Mouse (Mus musculus): ENCODE measurements around the gene Hist1h2bc.

Hist1h2bc gene

DNA sequence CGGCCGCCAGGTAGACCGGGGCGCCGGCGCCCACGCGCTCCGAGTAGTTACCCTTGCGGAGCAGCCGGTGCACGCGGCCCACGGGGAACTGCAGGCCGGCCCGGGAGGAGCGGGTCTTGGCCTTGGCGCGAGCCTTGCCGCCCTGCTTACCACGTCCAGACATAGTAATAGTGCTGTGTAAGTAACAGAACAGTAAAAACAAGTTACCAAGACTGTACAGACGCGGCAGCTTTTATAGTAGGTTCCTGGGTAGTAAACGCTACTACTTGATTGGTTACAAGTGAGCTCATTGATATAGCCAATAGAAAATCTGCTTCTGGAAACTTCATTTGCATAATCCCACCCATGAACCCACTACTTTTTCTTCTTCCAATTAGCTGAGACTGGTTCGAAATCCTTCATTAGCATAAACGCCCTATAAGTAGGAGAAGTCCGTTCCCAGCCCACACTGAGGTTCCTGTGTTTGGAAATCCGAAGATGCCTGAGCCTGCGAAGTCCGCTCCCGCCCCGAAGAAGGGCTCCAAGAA, at the start of gene Hist1h2bc, which contains the start of gene Hist1h2ac:
Gene Hist1h2bc, plus strand, starts transcription at position 445 of the 527 bp plus-strand sequence.
Gene Hist1h2ac, minus strand, starts transcription at position 194 of the 527 bp plus-strand sequence.
- DNase-seq (ENCODE audit: low read depth, low spot score), result peak; percentile 93

- no peak for DNase-seq (ENCODE audit: low read depth, low spot score)
Observed at GRCm38 (mm10) chr13:23659636-23660366, 24.2 kb upstream of the Hist1h2bc start.

DNA sequence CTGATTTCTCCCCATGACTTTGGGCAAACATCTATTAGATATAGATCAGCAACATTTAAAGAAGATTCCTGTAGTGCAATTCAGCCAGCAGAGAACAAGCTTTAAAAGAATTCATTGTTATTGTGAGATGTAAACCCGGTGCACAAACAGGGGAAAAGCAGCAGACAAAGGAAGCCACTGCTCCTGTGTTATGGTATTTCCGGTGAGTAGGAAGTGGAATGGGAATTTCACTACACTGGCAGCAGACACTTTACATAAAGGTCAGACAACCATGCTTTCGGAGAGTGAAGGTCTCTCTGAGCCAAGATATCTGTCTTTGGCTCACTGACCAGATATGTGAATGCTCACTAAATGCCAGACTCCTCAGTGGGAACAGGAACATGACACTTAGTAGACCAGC, 21.5 kb upstream of the Hist1h2bc start:
- no peak for DNase-seq (ENCODE audit: low read depth, low spot score)

DNA sequence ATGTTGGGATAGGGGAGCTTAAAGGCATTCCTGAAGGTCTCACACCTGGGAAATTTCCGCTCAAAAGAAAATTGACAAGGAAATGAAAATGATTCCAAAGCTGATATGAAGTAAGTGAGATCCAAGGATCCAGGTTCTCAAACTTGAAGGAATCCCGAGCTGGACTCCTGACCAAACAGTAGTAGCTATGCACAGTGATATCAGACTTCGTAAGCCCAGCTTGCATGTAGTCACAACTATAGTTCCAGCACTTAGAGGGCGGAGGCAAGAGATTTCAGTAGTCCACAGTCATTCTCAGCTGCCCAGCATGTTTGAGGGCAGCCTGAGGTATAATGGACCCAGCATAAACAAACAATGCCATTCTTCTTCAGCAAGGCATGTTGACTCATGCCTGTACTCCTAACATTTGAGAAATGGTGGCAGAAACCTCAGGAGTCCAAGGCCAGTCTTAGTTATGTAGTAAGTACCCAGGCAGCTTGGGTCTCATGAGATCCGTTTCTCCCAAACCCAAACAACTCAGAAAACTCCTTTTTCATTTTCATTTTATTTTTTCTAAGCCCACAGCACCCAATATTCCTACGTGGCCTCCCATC, 1.9 kb upstream of the Hist1h2bc start:
- no peak for DNase-seq (ENCODE audit: low read depth, low spot score)

DNA sequence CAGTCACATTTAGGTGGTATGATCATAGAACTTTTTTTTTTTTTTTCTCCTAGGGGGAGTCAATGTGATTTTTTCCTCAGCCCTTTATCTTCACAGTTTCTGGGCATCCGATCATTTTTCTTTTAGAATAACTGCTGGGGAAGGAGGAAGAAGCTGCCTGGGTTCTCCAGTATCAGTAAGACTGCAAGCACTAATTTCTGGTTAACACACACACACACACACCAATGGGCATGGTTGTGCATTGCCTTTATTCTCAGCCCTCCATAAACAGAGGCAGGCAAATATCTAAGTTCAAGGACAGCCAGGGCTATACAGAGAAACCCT, 1.4 kb upstream of the Hist1h2bc start:
- DNase-seq (ENCODE audit: low read depth, low spot score), result no peak

DNA sequence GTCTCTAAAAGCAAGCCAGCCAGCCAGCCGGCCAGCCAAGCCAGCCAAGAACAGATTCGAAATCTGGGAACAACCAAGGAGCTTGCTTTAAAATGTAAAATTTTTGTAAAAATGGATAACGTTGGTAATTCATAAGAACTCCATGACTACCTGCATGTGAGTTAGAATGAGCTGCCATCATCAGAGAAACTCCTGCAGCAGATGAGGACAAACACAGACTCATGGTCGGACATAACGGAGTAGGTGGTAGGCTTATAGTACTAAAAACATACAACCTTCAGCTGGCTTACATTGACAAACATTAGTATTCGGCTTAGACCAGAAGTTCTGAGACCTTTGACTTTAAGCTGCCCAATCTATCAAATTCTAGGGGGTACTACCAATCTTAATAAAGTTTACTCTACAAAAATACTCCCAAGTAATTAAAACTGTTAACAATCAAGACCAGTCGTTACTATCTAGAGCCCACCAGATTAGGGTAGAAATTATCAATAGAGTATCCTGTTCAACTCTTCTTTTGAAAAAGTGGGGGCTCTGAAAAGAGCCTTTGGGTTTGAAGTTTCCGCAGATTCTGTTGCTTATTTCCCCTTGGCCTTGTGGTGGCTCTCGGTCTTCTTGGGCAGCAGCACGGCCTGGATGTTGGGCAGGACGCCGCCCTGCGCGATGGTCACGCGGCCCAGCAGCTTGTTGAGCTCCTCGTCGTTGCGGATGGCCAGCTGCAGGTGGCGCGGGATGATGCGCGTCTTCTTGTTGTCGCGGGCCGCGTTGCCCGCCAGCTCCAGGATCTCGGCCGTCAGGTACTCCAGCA, 848 bp upstream of the Hist1h2bc start:
- peak; percentile 33 for DNase-seq (ENCODE audit: low read depth, low spot score)

DNA sequence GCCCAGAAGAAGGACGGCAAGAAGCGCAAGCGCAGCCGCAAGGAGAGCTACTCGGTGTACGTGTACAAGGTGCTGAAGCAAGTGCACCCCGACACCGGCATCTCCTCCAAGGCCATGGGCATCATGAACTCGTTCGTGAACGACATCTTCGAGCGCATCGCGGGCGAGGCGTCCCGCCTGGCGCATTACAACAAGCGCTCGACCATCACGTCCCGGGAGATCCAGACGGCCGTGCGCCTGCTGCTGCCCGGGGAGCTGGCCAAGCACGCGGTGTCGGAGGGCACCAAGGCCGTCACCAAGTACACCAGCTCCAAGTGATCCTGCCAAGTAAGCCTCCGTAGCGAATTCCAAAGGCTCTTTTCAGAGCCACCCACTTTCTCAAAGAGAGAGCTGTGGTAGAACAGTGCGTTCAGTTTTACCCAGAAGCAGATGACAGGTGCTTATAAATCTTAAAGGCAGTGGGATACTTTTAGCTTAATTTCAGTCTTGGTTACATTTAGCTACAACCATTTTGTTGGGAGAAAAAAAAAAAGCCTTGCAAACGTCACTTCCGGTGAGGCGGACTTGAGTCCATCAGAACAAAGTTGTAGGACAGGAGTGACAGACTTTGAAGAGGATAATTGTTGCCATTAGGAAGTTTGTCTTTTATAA, 421 bp downstream of the Hist1h2bc start:
- peak; percentile 87 for DNase-seq (ENCODE audit: low read depth, low spot score)

GRCm38 (mm10) chr13:23685121-23685861, 1.3 kb downstream of the Hist1h2bc start:
- peak; percentile 41 for DNase-seq (ENCODE audit: low read depth, low spot score)

DNA sequence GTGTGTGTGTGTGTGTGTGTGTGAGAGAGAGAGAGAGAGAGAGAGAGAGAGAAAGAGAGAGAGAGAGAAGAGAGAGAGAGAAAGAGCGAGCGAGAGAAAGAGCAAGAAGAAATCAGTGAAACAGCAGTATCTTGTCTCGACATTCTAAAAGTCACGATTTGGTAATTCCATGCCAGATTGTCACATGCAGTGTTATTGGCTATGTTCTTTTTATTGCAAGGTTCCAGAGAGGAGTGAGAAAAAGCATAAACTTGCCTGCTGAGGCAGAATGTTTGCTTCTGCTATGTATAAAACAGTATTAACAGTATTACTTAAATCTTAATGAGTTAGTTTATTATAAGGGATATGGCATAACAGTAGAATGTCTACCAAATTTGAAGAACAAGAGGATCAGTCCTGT, 2.0 kb downstream of the Hist1h2bc start:
- DNase-seq (ENCODE audit: low read depth, low spot score), result no peak

DNA sequence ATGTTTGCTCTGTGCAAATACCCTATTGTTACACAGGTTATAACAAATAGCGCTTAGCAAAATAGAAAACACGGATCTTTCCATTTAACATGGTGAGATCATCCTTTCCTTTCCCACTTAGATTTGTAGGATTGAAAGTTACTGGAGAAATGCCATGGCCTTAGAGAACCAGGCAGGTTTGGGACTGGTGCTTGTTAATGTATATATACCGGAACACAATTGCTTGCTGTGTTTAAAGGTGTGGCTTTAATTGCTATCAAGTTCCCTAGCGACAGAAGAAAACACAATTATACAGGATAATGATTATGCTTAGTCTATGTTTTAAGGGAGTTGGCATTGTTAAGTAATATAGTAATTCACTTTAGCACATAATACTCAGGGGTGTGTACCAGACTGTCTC, 3.2 kb downstream of the Hist1h2bc start:
- no peak for DNase-seq (ENCODE audit: low read depth, low spot score)

DNA sequence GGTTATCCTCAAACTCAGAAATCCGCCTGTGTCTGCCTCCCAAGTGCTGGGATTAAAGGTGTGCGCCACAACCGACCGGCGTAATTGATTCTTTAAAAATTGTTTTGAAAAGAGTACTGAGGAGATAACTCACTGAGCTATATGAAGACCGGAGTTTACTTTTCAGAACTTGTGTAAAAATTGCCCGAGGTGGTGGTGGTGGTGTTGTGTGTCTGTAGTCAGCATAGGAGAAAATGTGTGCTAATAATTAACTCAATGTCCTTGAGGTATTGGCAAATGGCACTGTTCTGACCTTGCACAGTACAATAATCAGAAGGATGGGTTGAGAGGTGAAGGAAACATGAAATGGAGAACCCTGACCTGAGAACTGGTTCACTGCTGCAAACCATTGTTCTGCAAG, 3.9 kb downstream of the Hist1h2bc start:
- DNase-seq (ENCODE audit: low read depth, low spot score), result no peak

DNA sequence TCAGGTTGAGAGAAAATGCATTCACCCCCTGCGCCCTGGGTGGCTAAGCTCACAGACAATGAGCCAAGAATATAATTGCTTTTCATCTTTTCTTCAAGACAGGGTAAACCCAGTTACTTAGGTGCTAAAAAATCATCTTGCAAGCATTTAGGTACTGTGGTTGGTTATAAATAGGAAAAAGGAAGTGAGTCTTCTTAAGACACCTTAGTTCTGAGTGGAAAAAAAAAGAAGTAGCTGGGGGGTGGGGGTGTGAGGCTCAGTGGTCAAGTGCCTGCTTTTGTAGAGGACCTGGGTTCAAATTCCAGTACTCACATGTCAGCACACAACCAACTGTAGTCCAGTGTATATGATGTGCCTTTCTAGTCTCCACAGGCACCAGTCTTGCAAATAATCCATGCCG, 5.0 kb downstream of the Hist1h2bc start:
- DNase-seq (ENCODE audit: low read depth, low spot score), result no peak

GRCm38 (mm10) chr13:23689459-23689858, 5.5 kb downstream of the Hist1h2bc start:
- DNase-seq (ENCODE audit: low read depth, low spot score), result no peak

GRCm38 (mm10) chr13:23693856-23694440, 9.9 kb downstream of the Hist1h2bc start:
- no peak for DNase-seq (ENCODE audit: low read depth, low spot score)

- no peak for DNase-seq (ENCODE audit: low read depth, low spot score)
Observed at GRCm38 (mm10) chr13:23694956-23695355, 11.0 kb downstream of the Hist1h2bc start.

DNA sequence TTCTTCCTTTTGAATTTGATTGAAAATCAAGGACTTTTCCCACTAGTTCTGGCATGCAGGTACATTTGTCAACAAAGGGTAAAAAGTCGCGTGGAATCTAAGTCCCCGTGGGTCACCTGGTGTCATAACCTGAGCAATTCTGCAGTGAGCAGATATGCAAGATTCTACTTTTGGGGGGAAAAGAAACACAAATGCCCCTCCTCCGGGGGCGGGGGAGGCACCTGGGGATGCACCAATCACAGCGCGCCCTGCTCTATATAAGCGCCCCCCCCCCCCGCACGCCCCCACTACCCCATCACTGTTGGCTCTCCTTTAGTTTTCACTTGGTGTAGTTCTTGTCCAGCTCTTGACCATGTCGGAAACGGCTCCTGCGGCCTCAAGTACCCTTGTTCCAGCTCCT, 11.5 kb downstream of the Hist1h2bc start, which contains the start of gene Hist1h1t:
Gene Hist1h1t, plus strand, starts transcription at position 301 of the 400 bp plus-strand sequence.
- DNase-seq (ENCODE audit: low read depth, low spot score), result no peak

GRCm38 (mm10) chr13:23696061-23696474, 12.1 kb downstream of the Hist1h2bc start:
- no peak for DNase-seq (ENCODE audit: low read depth, low spot score)

GRCm38 (mm10) chr13:23697491-23698299, 13.7 kb downstream of the Hist1h2bc start:
- peak; percentile 86 for DNase-seq (ENCODE audit: low read depth, low spot score)

GRCm38 (mm10) chr13:23698300-23698693, 14.3 kb downstream of the Hist1h2bc start, which contains the start of gene Hist1h4c:
Gene Hist1h4c, minus strand, starts transcription at chr13:23698454.
- DNase-seq (ENCODE audit: low read depth, low spot score), result peak; percentile 97

GRCm38 (mm10) chr13:23698996-23699395, 15.0 kb downstream of the Hist1h2bc start:
- DNase-seq (ENCODE audit: low read depth, low spot score), result no peak
